Mouse (Mus musculus) limb, embryonic 12.5 days (tissue): ENCODE measurements at regions not wholly inside any gene's neighbourhood (a gene's known extent, or its start where the extent isn't known, plus 50 kb on each side); places are given as distances from the start of the nearest gene placed in this dataset.

Experiments used
- ATAC-seq: fragments of 200-750 bp; cut with Nextera tagmentation; 2 replicates; pipeline ENCODE4 v1.8.0; 2017; ENCODE audit warnings: low read depth, moderate TSS enrichment; ENCODE audit not compliant: insufficient number of reproducible peaks, insufficient read depth, low FRiP score, low TSS enrichment
- H3K27ac ChIP-seq: fragments of 300-500 bp; sonication (generic); 2 replicates; pipeline ENCODE4 v1.5.1; 2016; ENCODE audit warnings: mild to moderate bottlenecking, moderate library complexity
- H3K27me3 ChIP-seq: fragments of 300-500 bp; sonication (generic); 2 replicates; pipeline ENCODE4 v1.6.1; 2016; ENCODE audit warnings: mild to moderate bottlenecking, moderate library complexity
- H3K36me3 ChIP-seq: fragments of 300-500 bp; sonication (generic); 2 replicates; pipeline ENCODE4 v1.6.1; 2016; ENCODE audit warnings: mild to moderate bottlenecking, moderate library complexity
- H3K4me1 ChIP-seq: fragments of 300-500 bp; sonication (generic); replicated peaks from 2 replicates; pipeline ENCODE4 v1.6.1; 2016
- H3K4me2 ChIP-seq: fragments of 300-500 bp; sonication (generic); 2 replicates; pipeline ENCODE4 v1.6.1; 2016; ENCODE audit warnings: mild to moderate bottlenecking, moderate library complexity
- H3K4me3 ChIP-seq: fragments of 300-500 bp; sonication (generic); replicated peaks from 2 replicates; pipeline ENCODE4 v1.5.1; 2016; ENCODE audit warnings: mild to moderate bottlenecking
- H3K9ac ChIP-seq: fragments of 300-500 bp; sonication (generic); replicated peaks from 2 replicates; pipeline ENCODE4 v1.6.1; 2016; ENCODE audit warnings: mild to moderate bottlenecking, moderate library complexity
- H3K9me3 ChIP-seq: fragments of 300-500 bp; sonication (generic); 2 replicates; pipeline ENCODE4 v1.6.1; 2016; ENCODE audit warnings: mild to moderate bottlenecking, moderate library complexity
- WGBS: fragments of 180-500 bp; shearing (Covaris S2); methylation state at CpG from one replicate; pipeline ENCODE4 v1.1.7; 2016; 5-methylcytosine and 5-hydroxymethylcytosine counted together

DNA sequence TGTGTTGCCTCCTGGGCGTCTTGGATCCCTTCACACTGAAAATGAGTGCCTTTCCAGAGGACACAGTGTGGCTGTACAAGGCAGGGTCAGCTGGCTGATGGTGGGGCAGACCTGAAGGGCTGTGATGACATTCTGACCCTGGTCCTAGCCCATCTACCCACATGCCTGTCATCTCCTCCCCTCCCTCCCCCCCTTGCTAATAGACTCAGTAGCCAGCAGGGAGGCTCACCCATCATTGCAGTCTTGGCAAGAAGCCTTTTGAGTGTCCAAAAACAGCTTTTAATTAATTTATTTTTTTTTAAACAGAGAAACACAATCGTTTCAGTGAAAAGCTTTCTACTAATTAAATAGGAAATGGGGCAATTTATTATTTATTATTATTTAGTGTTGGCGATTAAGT, 67.0 kb upstream of the Ssx2ip start:
- ATAC-seq: no peak
- H3K27me3 ChIP-seq: no peaks in the 10 kb centered on the region
- H3K4me1 ChIP-seq: peaks cover 44% of the 10 kb centered on the region
- no peaks in the 10 kb centered on the region for H3K9me3 ChIP-seq
- H3K27ac ChIP-seq: no peak overlapping the region
- H3K4me2 ChIP-seq: peak overlapping the region; percentile 46
- H3K4me3 ChIP-seq: no peak overlapping the region
- no peaks in the 10 kb centered on the region for H3K36me3 ChIP-seq
- WGBS: 53% methylated on average over 3 of the region's 3 CpGs
- H3K9ac ChIP-seq: no peak overlapping the region

DNA sequence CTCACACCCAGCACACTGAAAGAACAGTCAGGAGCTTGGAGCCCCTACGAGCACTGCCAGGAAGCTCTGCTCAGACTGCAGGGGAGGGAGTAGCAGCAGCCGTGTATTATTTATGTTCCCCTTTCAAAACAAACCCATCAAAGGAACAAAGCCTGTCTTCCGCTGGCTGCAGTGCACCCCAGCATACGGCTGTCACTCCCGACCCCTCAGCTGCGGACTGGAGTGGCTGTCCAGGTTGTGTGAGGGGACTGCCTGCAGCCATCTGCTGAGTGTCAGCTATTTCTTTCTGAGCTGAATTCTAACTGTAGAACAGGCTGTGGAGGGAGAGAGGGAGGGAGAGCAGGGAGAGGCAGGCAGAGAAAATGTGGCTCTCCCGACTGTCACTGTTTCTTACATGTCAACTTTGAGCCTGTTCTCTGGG, 66.6 kb upstream of the Ssx2ip start:
- Histone ChIP-seq H3K27me3 (no peaks in the 10 kb centered on the region; the same call in 1 of the 2 replicates), H3K27ac (peak overlapping the region; percentile 37; the same call in 1 of the 2 replicates), H3K4me2 (peak overlapping the region; percentile 46), H3K9ac (peak overlapping the region; percentile 13; the same call in 1 of the 2 replicates), H3K4me3 (no peak overlapping the region), H3K4me1 (peaks cover 44% of the 10 kb centered on the region), H3K36me3 (no peaks in the 10 kb centered on the region), H3K9me3 (no peaks in the 10 kb centered on the region)
- 8% methylated on average over 7 of the region's 7 CpGs for WGBS
- ATAC-seq: no peak

DNA sequence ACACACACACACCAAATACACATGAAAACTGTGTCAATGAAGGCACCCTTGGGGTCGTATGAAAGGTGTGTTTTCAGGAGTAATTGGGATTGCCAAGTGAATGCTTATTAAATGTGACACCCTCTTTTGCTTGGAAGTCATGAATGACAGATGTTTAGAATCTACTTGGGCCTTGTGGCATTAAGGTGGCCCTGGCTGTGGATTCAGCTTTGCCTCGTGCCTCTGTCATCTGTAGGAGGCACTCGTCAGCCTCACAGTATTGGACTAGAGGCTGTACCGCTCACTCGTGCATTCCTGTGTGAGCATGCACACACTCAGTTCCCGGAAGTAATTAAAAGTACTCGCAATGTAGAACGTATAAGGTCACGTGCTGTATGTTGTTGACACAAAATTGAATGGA, 66.0 kb upstream of the Ssx2ip start:
- no peak for ATAC-seq
- Histone ChIP-seq H3K4me1 (peaks cover 44% of the 10 kb centered on the region), H3K4me2 (no peak overlapping the region), H3K4me3 (no peak overlapping the region), H3K9ac (no peak overlapping the region), H3K9me3 (no peaks in the 10 kb centered on the region), H3K27me3 (no peaks in the 10 kb centered on the region; the same call in 1 of the 2 replicates), H3K27ac (no peak overlapping the region), H3K36me3 (no peaks in the 10 kb centered on the region)
- 67% methylated on average over 9 of the region's 9 CpGs for WGBS

DNA sequence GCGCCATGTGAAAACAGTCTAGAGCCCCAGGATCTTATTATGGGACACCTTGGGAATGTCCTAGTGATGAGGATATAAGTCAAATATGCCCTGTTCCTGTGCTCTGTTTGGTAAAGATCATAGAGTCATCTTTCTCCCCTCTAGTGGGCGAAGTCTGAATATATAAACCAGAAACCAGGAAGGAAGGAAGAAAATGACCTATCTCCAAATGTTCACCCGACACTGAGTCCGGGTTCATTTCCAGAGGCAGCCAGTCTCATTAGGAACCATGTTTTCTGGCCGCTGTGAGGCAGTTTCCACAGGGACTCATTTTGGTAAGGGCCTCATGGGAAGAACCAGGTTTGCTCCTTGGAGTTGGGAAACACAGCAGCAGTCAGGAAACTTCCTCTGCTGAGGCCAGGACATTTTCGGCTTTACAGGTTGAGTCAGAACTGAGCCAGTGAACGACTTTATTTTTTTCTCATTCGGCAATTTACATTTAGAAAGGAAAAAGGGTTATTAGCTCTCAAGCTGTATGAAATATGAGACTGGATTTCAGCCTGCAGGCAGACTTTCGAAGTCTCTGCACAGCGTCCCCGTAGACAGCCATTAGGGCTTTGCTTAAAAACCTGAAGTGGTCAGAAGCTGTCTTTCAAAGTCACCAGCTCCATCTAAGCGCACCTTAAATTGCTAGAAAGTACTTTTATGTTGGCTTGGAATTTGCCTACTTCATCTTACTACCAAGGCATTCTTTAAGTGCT, 64.0 kb upstream of the Ssx2ip start:
- H3K4me1 ChIP-seq: peaks cover 38% of the 10 kb centered on the region
- H3K4me3 ChIP-seq: no peak overlapping the region
- H3K36me3 ChIP-seq: no peaks in the 10 kb centered on the region
- H3K9ac ChIP-seq: no peak overlapping the region
- 48% methylated on average over 12 of the region's 12 CpGs for WGBS
- H3K27ac ChIP-seq: no peak overlapping the region; the same call in 1 of the 2 replicates
- H3K27me3 ChIP-seq: no peaks in the 10 kb centered on the region; the same call in 1 of the 2 replicates
- ATAC-seq: no peak
- no peaks in the 10 kb centered on the region for H3K9me3 ChIP-seq
- peak overlapping the region; percentile 7; the same call in 1 of the 2 replicates for H3K4me2 ChIP-seq

DNA sequence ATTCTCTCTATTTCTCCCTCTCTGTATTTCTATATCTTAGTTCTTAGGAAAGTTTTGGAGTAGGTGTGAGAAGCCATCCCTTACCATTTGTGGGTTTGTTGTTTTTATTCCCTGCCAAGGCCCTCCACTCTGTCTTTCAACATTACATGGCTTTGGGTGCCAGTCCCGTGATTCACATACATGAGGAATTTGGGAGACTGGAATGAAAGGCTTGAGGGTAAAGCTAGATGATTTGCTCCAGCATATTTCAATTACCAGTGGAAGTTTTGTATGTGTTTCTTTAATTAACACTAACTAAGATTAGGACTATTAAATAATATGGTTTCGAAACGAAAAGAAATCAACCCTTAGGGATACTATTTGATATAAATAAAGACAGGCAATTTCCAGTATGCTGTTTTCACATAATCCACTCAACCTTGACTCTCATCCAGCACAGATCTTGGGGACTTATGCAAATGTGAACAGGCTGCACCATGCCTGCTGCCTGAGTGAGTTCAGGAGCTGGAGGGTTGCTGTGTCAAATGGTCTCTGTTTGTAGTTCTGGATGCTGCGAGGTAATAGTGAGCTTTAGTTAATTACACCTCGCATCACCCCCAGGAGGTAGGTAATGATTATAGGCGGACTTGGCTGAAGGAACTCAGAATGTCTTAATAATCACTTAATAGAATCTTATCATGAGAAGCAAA, 62.6 kb upstream of the Ssx2ip start:
- Histone ChIP-seq H3K9ac (no peak overlapping the region), H3K9me3 (no peaks in the 10 kb centered on the region), H3K27me3 (no peaks in the 10 kb centered on the region; the same call in 1 of the 2 replicates), H3K27ac (no peak overlapping the region), H3K4me1 (peaks cover 39% of the 10 kb centered on the region), H3K36me3 (no peaks in the 10 kb centered on the region), H3K4me2 (no peak overlapping the region), H3K4me3 (no peak overlapping the region)
- 54% methylated on average over 6 of the region's 6 CpGs for WGBS
- ATAC-seq: no peak

DNA sequence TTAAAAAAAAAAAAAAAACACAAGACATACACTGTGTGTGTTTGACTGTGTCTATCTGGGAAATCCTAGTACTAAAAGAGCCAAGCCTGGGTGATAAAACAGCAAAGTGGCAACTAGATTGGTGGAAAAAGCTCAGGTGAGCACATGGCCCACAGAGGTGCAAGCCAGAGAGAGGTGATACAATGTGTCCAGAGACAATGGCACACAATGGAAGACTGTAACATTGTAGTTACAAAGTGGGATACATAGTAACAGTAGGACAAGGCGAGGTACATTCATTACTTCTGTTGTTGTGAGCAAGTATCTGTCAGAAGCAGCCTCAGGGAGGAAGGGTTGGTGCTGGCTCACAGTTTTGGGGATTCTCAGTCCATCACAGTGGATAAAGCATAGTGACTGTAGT, 61.7 kb upstream of the Ssx2ip start:
- WGBS: 94% methylated on average over 1 of the region's 1 CpGs
- ATAC-seq: no peak
- H3K27ac ChIP-seq: no peak overlapping the region

DNA sequence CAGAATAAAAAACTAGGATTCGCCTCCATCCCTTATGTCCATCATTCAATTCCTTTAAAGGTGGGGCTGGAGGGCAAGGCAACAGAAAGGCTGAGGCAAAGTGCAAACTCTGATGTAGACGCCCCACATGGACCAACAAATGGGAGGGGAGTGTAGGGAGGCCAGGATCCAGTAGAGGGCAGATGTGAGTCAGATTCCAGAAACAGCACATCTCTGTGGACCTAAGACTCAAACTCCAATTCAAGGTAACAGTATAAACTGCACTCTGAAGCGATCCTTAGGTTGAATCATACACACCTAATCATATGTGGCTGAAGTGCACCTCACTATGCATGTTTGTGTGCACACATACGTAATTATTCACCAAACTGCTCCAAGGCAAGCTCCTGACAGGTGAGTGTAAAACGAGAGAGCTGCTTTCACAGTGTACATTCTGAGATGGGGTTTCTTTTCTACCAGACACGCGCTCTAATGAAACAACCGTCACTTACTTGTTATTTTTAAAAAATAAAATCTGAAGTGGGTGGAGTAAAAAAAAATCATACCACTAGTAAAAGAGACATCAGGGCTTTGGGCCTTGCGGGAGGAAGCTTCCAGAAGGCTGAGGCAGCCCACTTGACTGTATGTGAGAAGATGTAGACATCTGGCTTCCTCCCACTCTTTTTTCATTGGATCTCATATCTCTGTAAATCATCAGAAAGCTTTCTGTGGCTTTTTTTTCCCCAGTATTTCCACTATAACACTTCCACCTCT, 60.6 kb upstream of the Ssx2ip start:
- no peaks in the 10 kb centered on the region; the same call in 1 of the 2 replicates for H3K27me3 ChIP-seq
- no peaks in the 10 kb centered on the region for H3K36me3 ChIP-seq
- H3K9me3 ChIP-seq: no peaks in the 10 kb centered on the region
- WGBS: 61% methylated on average over 9 of the region's 9 CpGs
- H3K4me3 ChIP-seq: no peak overlapping the region
- H3K9ac ChIP-seq: no peak overlapping the region
- H3K27ac ChIP-seq: no peak overlapping the region
- H3K4me1 ChIP-seq: peaks cover 24% of the 10 kb centered on the region
- no peak overlapping the region for H3K4me2 ChIP-seq
- no peak for ATAC-seq

More for the DNA sequence above, 61.7 kb upstream of the Ssx2ip start:
- H3K9me3 ChIP-seq: no peaks in the 10 kb centered on the region
- no peak overlapping the region for H3K4me3 ChIP-seq
- no peak overlapping the region for H3K4me2 ChIP-seq
- H3K4me1 ChIP-seq: peaks cover 33% of the 10 kb centered on the region
- no peaks in the 10 kb centered on the region for H3K36me3 ChIP-seq
- H3K27me3 ChIP-seq: no peaks in the 10 kb centered on the region; the same call in 1 of the 2 replicates
- H3K9ac ChIP-seq: no peak overlapping the region

DNA sequence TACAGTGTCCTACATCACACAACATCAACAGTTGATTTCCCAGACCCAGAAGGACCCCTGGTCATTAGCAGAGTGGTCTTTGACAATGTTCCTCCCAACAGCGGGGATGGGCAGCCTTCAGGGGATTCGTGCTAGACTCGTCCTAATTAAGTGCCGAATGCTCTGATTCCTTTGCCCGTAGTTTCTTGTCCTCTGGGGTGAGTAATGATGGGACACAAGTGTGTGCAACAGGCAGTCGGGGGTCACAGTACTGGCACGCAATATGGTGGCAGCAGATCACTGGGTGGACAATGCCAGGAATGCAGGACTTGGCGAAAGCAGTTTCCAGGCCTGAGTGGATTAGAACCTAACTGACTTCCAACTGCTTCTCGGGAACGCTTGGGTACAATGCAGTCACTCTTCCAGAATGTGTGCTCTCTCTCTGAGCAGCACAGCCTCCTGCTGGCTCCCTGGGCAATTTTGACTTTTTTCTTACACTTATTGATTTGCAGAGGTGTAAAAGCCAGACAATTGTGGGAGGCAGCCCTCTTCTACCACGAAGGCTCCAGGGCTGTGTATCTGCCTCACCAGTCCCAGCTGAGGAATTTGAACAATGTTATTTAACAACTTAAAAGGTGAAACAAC, 59.9 kb upstream of the Ssx2ip start:
- no peak overlapping the region for H3K4me2 ChIP-seq
- peaks cover 24% of the 10 kb centered on the region for H3K4me1 ChIP-seq
- no peak overlapping the region for H3K4me3 ChIP-seq
- no peak overlapping the region for H3K27ac ChIP-seq
- WGBS: 74% methylated on average over 11 of the region's 11 CpGs
- no peak for ATAC-seq
- no peaks in the 10 kb centered on the region for H3K9me3 ChIP-seq
- H3K36me3 ChIP-seq: no peaks in the 10 kb centered on the region
- no peak overlapping the region for H3K9ac ChIP-seq
- no peaks in the 10 kb centered on the region; the same call in 1 of the 2 replicates for H3K27me3 ChIP-seq

DNA sequence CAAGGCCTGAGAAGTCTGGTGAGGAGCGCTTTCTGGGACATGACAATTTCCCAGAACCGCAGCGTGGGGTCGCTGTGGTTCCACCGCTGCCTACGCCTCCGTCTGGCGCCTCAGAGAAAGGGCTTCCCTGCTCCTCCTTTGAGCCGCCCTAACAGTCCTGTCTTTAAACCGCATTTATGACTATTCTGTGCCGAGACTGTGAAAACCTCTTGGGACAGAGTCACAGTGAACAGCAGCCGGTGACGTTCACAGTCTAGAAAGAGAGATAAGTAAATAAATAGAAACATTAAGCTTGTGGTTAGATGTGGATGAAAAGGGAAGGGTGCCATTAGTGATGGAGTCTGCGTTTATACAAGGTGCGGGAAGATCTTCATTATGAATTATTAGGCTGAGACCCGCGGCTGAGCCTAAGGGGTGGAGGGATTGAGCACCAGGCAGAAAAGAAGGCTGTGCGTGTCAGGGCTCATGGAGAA, 59.1 kb upstream of the Ssx2ip start:
- peaks cover 21% of the 10 kb centered on the region for H3K4me1 ChIP-seq
- H3K9me3 ChIP-seq: no peaks in the 10 kb centered on the region
- H3K27ac ChIP-seq: no peak overlapping the region
- H3K9ac ChIP-seq: no peak overlapping the region
- no peak for ATAC-seq
- H3K36me3 ChIP-seq: no peaks in the 10 kb centered on the region
- peak overlapping the region; percentile 29 for H3K4me3 ChIP-seq
- no peaks in the 10 kb centered on the region; the same call in 1 of the 2 replicates for H3K27me3 ChIP-seq
- peak overlapping the region; percentile 50 for H3K4me2 ChIP-seq
- WGBS: 9% methylated on average over 18 of the region's 18 CpGs

DNA sequence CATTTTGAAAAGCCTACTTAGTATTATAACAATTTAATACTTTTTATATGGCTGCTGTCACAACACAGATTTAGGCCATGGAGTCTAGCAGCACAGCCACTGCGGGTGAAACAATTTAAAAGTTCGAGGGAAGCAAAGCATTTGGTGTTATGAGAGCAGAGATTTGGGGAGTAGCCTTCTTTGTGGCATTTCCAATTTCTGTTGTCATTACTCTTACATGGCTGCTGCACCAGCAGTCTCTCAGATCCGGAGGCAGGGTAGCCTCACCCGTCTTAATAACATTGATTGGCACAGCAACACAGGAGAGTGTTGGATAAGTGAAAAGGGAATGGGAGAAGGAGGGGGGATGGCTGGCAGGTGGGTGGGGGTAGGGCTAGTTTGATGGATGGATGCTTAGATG, 58.5 kb upstream of the Ssx2ip start:
- Histone ChIP-seq H3K4me3 (no peak overlapping the region), H3K36me3 (no peaks in the 10 kb centered on the region), H3K27me3 (no peaks in the 10 kb centered on the region; the same call in 1 of the 2 replicates), H3K9me3 (no peaks in the 10 kb centered on the region), H3K4me2 (peak overlapping the region; percentile 50; the same call in 1 of the 2 replicates), H3K27ac (no peak overlapping the region), H3K9ac (no peak overlapping the region), H3K4me1 (peaks cover 16% of the 10 kb centered on the region)
- 79% methylated on average over 4 of the region's 4 CpGs for WGBS
- no peak for ATAC-seq
